Mouse (Mus musculus) layer of hippocampus, postnatal 25 days (tissue): ENCODE results near the gene Rfx6. TPM values are rescaled to one million over a fixed set of nuclear protein-coding genes. Genes with fewer than 3 reads are reported as not detected.

Experiments used
- DNase-seq, 2 experiments: peaks; one replicate each; pipeline ENCODE4 v3.0.0; 2022; ENCODE audit warnings: mixed read lengths in 2 of 2, low spot score in 1 of 2; ENCODE audit errors: extremely low spot score in 1 of 2
- total RNA-seq, 2 experiments: library from RNA; stranded (reverse); gene quantifications; 2 replicates each; pipeline ENCODE4 v1.2.3; 2021

The Rfx6 gene
- not detected for total RNA-seq

DNA sequence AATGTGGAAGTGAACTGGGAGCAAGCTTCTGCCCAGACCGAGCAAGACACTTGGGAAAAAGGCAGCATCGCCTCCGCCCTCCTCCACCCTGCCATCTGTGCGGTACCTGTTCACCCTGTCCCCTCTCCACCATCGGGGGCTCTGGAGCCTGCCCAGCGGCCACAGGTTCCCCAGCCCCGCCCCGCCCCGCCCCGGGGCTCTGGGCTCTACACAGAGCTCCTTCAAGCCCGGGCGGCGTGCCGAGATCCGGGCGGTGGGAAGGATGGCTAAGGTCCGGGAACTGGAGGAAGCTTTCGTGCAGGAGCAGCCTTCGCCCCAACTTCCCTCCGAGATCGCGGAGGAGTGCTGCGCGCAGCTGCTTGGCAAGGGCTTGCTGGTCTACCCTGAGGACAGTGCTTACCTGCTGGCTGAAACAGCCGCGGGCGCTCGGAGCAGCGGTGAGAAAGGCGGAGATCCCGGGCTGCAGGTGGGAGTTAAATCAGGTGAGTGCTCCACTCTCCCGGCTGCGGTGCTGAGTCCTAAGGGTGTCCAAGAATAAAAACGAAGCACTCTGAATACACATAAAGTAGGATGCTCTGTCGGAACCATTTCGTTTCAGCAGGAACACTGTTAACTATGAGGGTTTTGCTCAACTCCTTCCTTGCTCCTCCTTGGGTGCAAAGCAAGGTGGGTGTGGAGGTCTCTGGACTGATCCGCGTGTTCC is at the start of gene Rfx6:
Rfx6 (plus strand) TSS at position 209 of the 703 bp plus-strand sequence.
- DNase-seq, result no peak

DNA sequence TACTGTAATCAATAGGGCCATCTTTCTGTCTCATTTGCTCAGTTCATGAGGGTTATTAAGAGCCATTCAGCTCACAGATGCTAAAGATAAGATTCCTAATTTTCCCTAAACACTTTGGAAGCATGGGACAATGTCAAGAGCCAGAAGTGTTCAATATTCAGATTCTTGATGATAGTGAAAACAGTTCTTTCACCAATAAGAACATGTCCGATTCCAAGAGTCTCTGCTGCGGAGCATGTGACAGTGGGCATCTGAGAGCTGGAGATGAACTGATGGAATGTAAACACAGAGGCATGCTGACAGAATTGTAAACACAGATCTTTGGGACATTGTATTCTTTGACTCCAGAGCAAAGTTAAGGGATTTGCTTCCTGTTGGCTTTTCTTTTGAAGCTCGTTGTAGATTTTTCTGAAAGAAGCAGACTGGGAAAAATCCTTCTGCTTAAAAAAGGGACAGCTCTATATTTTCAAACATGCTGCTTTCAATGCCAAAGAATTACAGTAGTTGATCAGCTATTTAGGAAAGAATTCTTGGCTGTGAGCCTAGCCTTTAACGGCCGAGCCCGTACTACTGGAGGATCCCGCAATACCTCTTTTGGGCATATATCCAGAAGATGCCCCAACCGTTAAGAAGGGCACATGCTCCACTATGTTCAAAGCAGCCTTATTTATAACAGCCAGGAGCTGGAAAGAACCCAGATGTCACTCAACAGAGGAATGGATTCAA is 46.0 kb upstream of the Rfx6 start, which contains the start of gene Gprc6a:
Gprc6a (minus strand) TSS at position 51 of the 726 bp plus-strand sequence.
- DNase-seq, result no peak

- DNase-seq, result no peak
These were observed 27.9 kb upstream of the Rfx6 start for GRCm38 (mm10) chr10:51649506-51650221.

- no peak for DNase-seq
These were observed 20.2 kb upstream of the Rfx6 start for GRCm38 (mm10) chr10:51657324-51657723.

- no peak for DNase-seq
These were observed 8.2 kb upstream of the Rfx6 start for GRCm38 (mm10) chr10:51669334-51669733.

DNA sequence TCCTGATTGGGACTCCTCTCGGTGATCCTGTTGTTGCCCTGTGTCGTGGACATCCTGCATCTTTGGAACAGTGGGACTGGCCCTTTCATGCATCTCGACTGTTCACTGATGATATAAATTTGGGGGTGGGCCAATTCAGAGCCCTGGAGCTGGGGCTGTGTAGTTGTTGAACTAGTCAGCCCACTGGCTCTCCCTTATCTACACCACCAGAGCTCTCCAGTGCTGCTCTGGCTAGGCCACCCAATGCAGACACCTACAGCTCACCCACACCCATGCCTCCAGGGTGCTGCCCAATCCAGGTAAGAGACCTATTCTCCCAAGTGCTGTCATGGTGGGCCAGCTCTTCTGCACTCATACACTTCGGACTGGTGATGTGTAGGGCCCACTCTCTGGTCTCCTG is 6.0 kb upstream of the Rfx6 start:
- no peak for DNase-seq

DNA sequence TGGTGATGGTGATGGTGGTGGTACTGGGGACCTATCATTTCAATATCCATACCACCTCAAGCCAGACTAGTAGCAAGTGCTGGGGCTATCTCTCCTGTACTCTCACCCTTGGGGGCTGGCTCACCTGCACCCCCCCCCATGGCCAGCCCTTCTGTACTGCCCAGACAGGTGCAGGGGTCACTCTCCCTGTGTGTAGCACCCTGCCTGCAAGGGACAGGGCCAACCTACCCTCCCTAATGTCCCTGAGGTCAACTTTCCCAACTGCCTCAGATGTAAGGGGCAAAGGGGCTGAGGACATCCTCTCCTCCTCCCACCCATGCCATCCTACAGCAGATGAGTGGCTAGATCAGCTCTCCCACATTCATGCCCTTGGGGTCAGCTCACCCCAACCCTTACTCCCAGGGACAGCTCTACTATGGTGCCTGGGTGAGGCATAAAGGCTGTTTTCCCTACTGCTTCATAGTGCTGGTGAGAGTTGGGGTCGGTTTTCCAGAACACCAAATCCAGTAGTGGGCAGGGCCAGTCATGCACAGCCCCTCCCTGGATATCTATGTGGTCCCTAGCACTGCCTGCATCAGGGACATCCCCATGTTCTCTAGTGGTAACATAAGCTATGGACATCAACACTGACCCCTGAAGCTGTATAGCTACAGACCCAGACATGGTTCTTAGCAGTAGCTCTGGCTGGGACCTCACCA is 5.3 kb upstream of the Rfx6 start:
- DNase-seq, result no peak

DNA sequence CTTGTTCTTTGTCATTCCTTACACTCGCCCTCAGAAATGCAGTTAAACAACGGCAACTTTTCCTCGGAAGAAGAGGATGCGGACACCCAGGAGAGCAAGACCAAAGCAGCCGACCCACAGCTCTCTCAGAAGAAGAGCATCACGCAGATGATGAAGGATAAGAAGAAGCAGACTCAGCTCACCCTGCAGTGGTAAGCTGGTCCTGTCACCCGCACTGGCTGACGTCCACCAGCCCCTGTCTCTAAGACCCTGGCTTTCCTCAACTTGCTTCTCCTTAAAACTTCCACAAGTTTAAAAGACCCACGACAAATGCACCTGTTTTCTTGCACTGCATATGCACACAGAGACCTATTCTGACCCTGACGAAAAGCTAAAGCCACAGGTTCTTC is 689 bp downstream of the Rfx6 start:
- DNase-seq, result no peak

DNA sequence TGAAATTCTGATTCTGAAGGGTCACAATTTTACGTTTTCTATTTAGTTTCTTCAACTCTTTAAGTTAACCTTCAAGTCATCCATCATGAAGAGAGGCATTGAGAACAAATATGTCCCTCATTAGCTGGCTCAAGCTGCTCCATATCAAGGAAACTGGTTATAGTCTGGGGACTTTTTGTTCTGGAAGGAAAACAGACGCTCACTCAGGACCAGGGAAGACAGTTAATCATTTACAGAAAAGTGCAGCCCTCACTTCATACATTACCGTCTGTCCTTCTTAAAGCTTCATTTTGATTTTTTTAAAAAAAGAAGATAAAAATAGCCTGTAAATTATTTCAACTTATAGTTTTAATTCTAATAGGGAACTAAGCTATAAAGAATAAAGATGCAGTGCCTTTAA is 43.3 kb downstream of the Rfx6 start:
- DNase-seq, result no peak

DNA sequence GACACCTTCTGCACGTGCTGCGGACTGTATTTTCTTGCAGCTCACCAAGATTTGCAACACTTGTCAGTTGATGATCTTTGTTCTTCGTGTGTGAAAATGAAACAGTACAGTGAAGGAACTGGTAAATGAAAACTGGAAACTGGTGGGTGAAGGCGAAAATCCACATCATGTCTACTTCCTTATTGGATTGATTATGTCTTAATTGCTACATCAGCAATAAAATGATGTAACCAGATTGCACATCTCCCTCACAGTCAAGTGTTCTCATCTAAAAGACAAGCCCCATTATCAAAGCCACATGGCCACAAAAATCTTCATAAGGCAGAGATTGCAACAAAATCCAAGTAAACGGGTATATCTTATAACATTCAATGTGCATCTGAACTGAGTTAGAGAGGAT is 83.9 kb downstream of the Rfx6 start:
- DNase-seq, result no peak

GRCm38 (mm10) chr10:51763241-51763640 is 85.7 kb downstream of the Rfx6 start:
- DNase-seq, result no peak

GRCm38 (mm10) chr10:51768445-51768844 is 90.9 kb downstream of the Rfx6 start:
- DNase-seq, result no peak

DNA sequence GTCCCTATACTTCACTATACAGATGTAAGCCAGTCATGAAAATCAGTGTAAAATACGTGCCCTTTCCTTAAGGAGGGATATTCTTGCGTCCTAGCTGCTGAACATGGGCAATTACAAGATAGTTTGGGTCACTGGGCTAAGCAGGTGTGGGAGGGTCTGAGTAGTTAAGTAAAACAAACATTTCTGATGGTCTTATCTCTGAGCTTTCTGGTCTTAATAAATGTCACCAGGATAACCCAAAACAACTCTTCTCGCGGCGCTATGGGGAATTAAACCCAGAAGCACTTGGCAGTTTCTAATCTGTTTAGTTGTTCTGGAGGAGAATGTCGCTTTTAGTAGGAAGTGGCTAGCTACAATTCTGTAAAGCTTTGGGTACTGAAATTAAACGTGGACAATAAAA is 91.7 kb downstream of the Rfx6 start:
- DNase-seq, result no peak

DNA sequence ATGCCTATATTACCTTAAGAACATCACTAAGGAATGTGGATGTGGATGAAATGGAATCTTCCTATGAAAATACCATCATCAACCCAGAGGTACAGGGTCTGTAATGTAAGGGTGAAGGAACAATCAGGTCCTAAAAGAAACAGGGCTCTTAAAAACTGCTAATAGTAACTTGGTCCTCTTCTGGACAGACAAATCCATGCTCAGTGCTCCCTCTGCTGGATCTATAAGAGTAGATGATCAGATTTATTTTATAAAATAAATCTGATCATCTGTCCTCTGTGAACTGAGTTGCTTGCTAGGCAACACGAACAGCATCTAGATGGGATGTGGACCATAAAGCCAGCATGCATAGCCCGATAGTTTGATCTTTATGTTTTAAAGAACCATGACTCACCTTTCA is 102.1 kb downstream of the Rfx6 start:
- no peak for DNase-seq

Other genes with a start within 250 kb of the Rfx6 start
- not detected for gene Gm49339, start 197.1 kb upstream of the Rfx6 start, total RNA-seq
- gene Lilr4b, start 197.1 kb upstream of the Rfx6 start, total RNA-seq, result not detected
- gene Lilrb4a, start 186.8 kb upstream of the Rfx6 start, total RNA-seq, result under 1 TPM; 0.22 to 0.26 TPM
- not detected for gene Fam162b, start 87.2 kb upstream of the Rfx6 start, total RNA-seq
- not detected for gene Gprc6a, start 46.3 kb upstream of the Rfx6 start, total RNA-seq